Mouse (Mus musculus): ENCODE data around the gene Mip. TPM values are rescaled to one million over a fixed set of nuclear protein-coding genes. Genes with fewer than 3 reads are reported as not detected.

Gene Mip
- polyA plus RNA-seq, 2 experiments: 0.17 to 0.88 TPM

GRCm38 (mm10) chr10:128208326-128208725, 17.3 kb upstream of the Mip start:
- Histone ChIP-seq H3K4me3 (replicated peaks; ENCODE audit: low read length) (no peak overlapping the region), H3K9ac (ENCODE audit: low read depth, low read length, severe bottlenecking) (no peak overlapping the region), H3K27ac (replicated peaks; ENCODE audit: low read depth, low read length) (no peak overlapping the region), H3K4me1 (ENCODE audit: control insufficient read depth, insufficient read depth, low read length) (peaks cover 5% of the 10 kb centered on the region), H3K27me3 (ENCODE audit: control insufficient read depth, insufficient read depth, low read length) (no peaks in the 10 kb centered on the region), H3K4me2 (replicated peaks; ENCODE audit: low read depth, low read length, severe bottlenecking) (no peak overlapping the region), H3K36me3 (ENCODE audit: control insufficient read depth, insufficient read depth, low read length) (peaks cover 5% of the 10 kb centered on the region; the same call in 1 of the 2 replicates), H3K9me3 (ENCODE audit: control insufficient read depth, low read length) (no peaks in the 10 kb centered on the region)
- TF ChIP-seq POLR2A (IDR thresholded peaks at IDR 0.05; ENCODE audit: borderline replicate concordance, extremely low read depth, insufficient read depth, insufficient read length): no peak
- no peak for DNase-seq (ENCODE audit: low spot score)
- WGBS: 89% methylated on average over 10 of the region's 10 CpGs
- ATAC-seq (ENCODE audit: low FRiP score, low read depth): no peak

GRCm38 (mm10) chr10:128209311-128210009, 16.2 kb upstream of the Mip start:
- DNase-seq (ENCODE audit: low spot score) (no peak), ATAC-seq (ENCODE audit: low FRiP score, low read depth) (no peak)
- H3K27ac ChIP-seq (replicated peaks; ENCODE audit: low read depth, low read length): no peak overlapping the region
- H3K9me3 ChIP-seq (ENCODE audit: control insufficient read depth, low read length): no peaks in the 10 kb centered on the region
- H3K4me2 ChIP-seq (replicated peaks; ENCODE audit: low read depth, low read length, severe bottlenecking): no peak overlapping the region
- peaks cover 5% of the 10 kb centered on the region; the same call in 1 of the 2 replicates for H3K36me3 ChIP-seq (ENCODE audit: control insufficient read depth, insufficient read depth, low read length)
- no peak for TF ChIP-seq POLR2A (IDR thresholded peaks at IDR 0.05; ENCODE audit: borderline replicate concordance, extremely low read depth, insufficient read depth, insufficient read length)
- H3K4me3 ChIP-seq (replicated peaks; ENCODE audit: low read length): no peak overlapping the region
- H3K27me3 ChIP-seq (ENCODE audit: control insufficient read depth, insufficient read depth, low read length): no peaks in the 10 kb centered on the region
- peaks cover 5% of the 10 kb centered on the region for H3K4me1 ChIP-seq (ENCODE audit: control insufficient read depth, insufficient read depth, low read length)
- WGBS: 90% methylated on average over 11 of the region's 11 CpGs
- no peak overlapping the region for H3K9ac ChIP-seq (ENCODE audit: low read depth, low read length, severe bottlenecking)

GRCm38 (mm10) chr10:128210131-128210530, 15.5 kb upstream of the Mip start:
- Histone ChIP-seq H3K9ac (ENCODE audit: low read depth, low read length, severe bottlenecking) (no peak overlapping the region), H3K4me3 (replicated peaks; ENCODE audit: low read length) (no peak overlapping the region), H3K27ac (replicated peaks; ENCODE audit: low read depth, low read length) (no peak overlapping the region), H3K4me2 (replicated peaks; ENCODE audit: low read depth, low read length, severe bottlenecking) (no peak overlapping the region), H3K36me3 (ENCODE audit: control insufficient read depth, insufficient read depth, low read length) (peaks cover 5% of the 10 kb centered on the region; the same call in 1 of the 2 replicates), H3K27me3 (ENCODE audit: control insufficient read depth, insufficient read depth, low read length) (no peaks in the 10 kb centered on the region), H3K9me3 (ENCODE audit: control insufficient read depth, low read length) (no peaks in the 10 kb centered on the region), H3K4me1 (ENCODE audit: control insufficient read depth, insufficient read depth, low read length) (peaks cover 5% of the 10 kb centered on the region)
- WGBS: 81% methylated on average over 2 of the region's 2 CpGs
- DNase-seq (ENCODE audit: low spot score): no peak
- ATAC-seq (ENCODE audit: low FRiP score, low read depth): no peak
- no peak for TF ChIP-seq POLR2A (IDR thresholded peaks at IDR 0.05; ENCODE audit: borderline replicate concordance, extremely low read depth, insufficient read depth, insufficient read length)

DNA sequence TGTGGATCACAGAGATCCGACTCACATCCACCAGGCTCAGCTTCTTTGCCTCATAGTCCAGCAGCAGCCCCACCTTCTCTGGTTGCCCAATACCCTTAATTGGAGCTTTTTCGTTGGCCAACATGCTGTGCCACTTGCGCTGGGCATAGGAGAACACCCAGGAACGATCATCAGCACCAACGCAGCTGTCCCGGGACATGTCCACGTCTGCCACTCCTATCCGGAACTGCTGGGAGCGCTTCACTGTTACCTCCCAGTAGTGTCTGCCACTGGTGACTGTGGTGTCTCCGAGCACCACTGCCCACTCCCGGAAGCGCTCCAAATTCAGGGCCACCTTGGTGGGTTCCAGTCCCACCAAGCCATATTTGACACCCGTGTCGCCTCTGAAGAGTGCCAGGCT, 14.7 kb upstream of the Mip start:
- Histone ChIP-seq H3K27ac (replicated peaks; ENCODE audit: low read depth, low read length) (no peak overlapping the region), H3K36me3 (ENCODE audit: control insufficient read depth, insufficient read depth, low read length) (peaks cover 5% of the 10 kb centered on the region; the same call in 1 of the 2 replicates), H3K4me3 (replicated peaks; ENCODE audit: low read length) (peak overlapping the region; percentile 65), H3K9me3 (ENCODE audit: control insufficient read depth, low read length) (no peaks in the 10 kb centered on the region), H3K9ac (ENCODE audit: low read depth, low read length, severe bottlenecking) (peak overlapping the region; percentile 61), H3K27me3 (ENCODE audit: control insufficient read depth, insufficient read depth, low read length) (no peaks in the 10 kb centered on the region), H3K4me2 (replicated peaks; ENCODE audit: low read depth, low read length, severe bottlenecking) (peak overlapping the region; percentile 89), H3K4me1 (ENCODE audit: control insufficient read depth, insufficient read depth, low read length) (peaks cover 5% of the 10 kb centered on the region)
- 22% methylated on average over 14 of the region's 14 CpGs for WGBS
- DNase-seq (ENCODE audit: low spot score) (no peak), ATAC-seq (ENCODE audit: low FRiP score, low read depth) (no peak)
- TF ChIP-seq POLR2A (IDR thresholded peaks at IDR 0.05; ENCODE audit: borderline replicate concordance, extremely low read depth, insufficient read depth, insufficient read length): no peak

- peak; percentile 58; the same call in 1 of the 2 replicates for TF ChIP-seq POLR2A (IDR thresholded peaks at IDR 0.05; ENCODE audit: borderline replicate concordance, extremely low read depth, insufficient read depth, insufficient read length)
- Histone ChIP-seq H3K27me3 (ENCODE audit: control insufficient read depth, insufficient read depth, low read length) (no peaks in the 10 kb centered on the region), H3K9me3 (ENCODE audit: control insufficient read depth, low read length) (no peaks in the 10 kb centered on the region), H3K4me3 (replicated peaks; ENCODE audit: low read length) (peak within 1 kb of the TSS; percentile 65), H3K9ac (ENCODE audit: low read depth, low read length, severe bottlenecking) (peak within 1 kb of the TSS; percentile 61), H3K4me1 (ENCODE audit: control insufficient read depth, insufficient read depth, low read length) (peaks cover 5% of the 10 kb centered on the region), H3K4me2 (replicated peaks; ENCODE audit: low read depth, low read length, severe bottlenecking) (peak within 1 kb of the TSS; percentile 89), H3K36me3 (ENCODE audit: control insufficient read depth, insufficient read depth, low read length) (peaks cover 3% of the 10 kb centered on the region; the same call in 1 of the 2 replicates), H3K27ac (replicated peaks; ENCODE audit: low read depth, low read length) (no peak within 1 kb of the TSS; the same call in 1 of the 2 replicates)
- WGBS: under 1% methylated on average over 30 of the region's 30 CpGs
- DNase-seq (ENCODE audit: low spot score): peak; percentile 94
- peak; percentile 93 for ATAC-seq (ENCODE audit: low FRiP score, low read depth)
Observed at GRCm38 (mm10) chr10:128211390-128212108, 14.1 kb upstream of the Mip start, which contains the start of gene Spryd4. TSS of gene Spryd4 (minus strand) at chr10:128211807.
